Mouse (Mus musculus) 416B (cell line): ENCODE measurements around the gene Plk5.

Source experiments
- DNase-seq: peaks from one replicate; pipeline ENCODE4 v3.0.0; 2011; ENCODE audit warnings: low read depth

The Plk5 gene

DNA sequence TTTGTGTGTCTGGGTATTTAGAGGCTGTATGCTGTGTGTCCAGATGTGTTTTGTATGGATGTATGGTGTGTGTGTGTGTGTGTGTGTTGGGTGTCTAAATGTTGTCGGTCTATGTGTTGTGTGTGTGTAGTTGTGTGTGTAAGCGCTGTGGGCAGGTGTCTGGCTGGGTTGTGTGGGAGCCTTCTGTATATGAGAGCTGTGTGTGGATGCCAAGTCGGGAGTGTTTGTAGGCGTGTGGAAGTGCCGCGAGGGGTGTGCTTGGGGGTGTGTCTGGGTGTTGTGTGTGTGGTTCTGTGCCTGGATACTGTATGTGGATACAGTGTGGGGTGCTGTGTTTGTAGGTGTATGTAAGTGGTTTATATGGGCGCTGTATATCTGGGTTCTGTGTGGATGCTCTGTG lies 1.1 kb downstream of the Plk5 start:
- no peak for DNase-seq

GRCm38 (mm10) chr10:80357994-80358639 lies 1.9 kb downstream of the Plk5 start:
- DNase-seq: no peak

GRCm38 (mm10) chr10:80363734-80364133 lies 7.5 kb downstream of the Plk5 start:
- no peak for DNase-seq

DNA sequence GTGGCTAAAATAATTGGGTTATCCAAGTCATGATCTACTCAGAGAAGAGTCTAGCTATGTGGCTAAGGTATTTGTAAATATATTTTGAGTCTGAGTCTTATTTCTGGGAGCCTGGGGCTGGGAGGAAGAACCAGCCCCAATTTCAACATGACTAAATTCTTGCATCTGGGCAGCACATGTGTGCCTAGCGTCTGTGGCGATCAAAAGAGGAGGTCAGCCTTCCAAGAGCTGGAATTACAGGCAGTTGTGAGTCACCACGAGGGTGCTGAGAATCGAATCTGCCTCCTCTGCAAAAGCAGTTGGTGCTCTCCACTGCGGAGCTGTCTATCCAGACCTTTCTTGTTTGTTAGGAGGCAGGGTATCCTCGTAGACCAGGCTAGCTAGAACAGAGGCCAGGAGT lies 9.5 kb downstream of the Plk5 start:
- no peak for DNase-seq

DNA sequence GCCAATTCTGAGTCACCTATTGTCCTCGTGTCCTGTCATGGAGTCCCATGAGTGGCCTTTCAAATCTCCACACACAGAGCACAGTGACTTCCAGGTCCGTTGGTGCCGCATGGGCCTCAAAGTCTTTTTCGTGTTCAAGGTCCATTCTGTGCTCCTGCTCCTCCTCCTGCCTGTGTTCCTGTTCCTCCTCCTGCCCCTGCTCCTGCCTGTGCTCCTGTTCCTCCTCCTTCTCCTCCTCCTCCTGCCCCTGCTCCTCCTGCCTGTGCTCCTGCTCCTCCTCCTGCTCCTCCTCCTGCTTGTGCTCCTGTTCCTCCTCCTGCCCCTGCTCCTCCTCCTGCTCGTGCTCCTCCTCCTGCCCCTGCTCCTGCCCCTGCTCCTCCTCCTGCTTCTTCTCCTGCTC lies 11.7 kb downstream of the Plk5 start:
- DNase-seq: no peak

- DNase-seq: no peak
These were observed 12.1 kb downstream of the Plk5 start for GRCm38 (mm10) chr10:80368392-80368791.

DNA sequence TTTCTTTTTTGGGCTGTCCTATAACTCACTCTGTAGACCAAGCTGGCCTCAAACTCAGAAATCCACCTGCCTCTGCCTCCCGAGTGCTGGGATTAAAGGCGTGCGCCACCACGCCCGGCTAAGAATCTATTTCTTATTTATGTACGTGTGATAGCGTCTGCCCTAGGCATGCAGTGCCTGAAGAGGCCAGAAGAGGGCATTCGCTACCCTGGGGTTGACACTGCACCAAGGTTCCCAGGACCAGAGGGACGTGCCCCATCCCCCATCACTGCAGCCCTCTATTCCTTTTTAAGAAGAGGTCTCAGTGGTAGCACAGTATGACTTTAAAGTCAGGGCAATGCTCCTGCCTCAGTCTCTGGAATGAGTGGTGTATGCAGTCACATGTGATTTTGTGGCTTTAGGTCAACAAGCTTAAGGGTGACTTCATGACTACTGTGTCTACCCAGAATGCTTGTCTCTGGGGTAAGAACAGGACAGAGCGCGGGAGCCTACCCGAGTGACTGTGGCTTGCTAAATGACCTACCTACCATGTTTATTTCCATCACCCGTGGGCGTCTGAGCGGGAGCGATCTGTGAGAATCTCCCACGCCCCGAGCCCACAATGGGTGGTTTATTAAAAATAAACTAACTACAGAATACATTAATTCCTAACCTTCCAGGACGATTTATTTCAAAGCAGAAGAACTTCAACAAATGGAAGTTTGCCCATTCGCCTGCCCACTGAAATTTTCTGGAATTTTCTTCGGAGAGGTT lies 13.9 kb downstream of the Plk5 start:
- no peak for DNase-seq

- peak; percentile 51 for DNase-seq
These were observed 15.2 kb downstream of the Plk5 start for GRCm38 (mm10) chr10:80371411-80371966.

GRCm38 (mm10) chr10:80371983-80372382 lies 15.7 kb downstream of the Plk5 start:
- DNase-seq: no peak

GRCm38 (mm10) chr10:80372706-80373105 lies 16.4 kb downstream of the Plk5 start:
- DNase-seq: no peak

- peak; percentile 85 for DNase-seq
These were observed 17.8 kb downstream of the Plk5 start for GRCm38 (mm10) chr10:80374063-80374462.

- DNase-seq: peak; percentile 93
These were observed 19.9 kb downstream of the Plk5 start for GRCm38 (mm10) chr10:80376160-80376559.

- DNase-seq: no peak
These were observed 21.5 kb downstream of the Plk5 start for GRCm38 (mm10) chr10:80377716-80378115.

GRCm38 (mm10) chr10:80382641-80383365 lies 26.5 kb downstream of the Plk5 start:
- no peak for DNase-seq

DNA sequence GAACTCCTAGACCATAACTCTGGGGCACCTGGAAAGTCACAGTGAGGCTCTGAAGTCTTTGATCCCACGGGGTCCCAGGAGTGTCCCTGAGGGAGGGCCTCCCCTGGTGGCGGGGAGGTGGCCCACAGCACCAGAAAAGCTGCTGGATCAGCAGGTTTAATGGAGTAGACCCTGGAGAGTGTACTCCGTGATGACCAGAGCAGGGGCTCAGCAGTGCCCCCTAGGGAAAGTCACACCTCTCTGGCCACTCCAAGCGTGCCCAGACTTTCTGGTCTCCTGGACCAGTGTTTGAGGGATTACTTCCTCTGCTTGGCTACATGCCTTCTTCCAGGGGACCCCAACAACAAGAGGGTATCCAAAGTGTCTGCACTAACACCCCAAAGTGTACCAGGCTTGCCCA lies 27.2 kb downstream of the Plk5 start:
- DNase-seq: no peak

DNA sequence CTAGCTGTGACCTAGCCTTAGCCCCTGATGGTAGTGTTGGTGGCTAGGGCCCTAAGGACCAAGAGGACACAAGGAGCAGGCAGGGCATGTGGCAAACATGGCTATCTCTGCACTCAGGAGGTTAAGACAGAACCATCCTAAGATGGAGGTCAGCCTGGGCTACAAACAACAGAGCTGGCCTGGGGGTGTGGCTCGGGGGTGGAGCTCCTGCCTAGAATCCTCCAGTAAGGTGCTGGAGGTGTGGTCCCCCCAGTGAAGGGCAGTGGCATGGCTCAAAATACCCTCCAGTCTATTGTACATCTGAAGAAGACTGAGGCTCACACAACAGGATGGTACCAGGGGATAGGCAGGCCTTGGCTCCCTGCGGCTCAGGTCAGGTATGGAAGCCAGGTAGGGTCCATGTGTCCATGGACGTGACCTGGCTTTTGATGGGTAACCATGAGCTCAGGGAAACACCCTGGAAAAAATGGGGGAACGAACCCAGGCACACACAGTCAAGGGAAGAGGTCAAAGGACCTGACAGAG lies 27.9 kb downstream of the Plk5 start:
- DNase-seq: no peak

DNA sequence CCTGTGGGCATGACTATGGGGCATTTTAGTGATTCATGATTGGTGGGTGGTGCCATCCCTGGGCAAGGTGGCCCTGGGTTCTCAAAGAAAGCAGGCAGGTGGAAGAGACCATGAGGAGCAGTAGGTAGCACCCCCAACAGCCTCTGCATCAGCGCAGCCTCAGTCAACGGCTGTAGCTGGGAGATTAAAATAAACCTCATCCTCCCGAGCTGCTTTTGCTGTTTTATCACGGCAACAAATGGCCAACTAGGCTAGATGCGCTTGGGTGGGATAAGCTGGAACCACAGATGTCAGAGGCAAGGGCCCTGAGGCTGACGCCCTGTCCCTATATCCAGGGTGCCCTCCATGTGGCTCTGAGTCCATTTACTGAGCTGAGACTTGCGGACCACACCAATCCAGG lies 28.4 kb downstream of the Plk5 start:
- DNase-seq: no peak

DNA sequence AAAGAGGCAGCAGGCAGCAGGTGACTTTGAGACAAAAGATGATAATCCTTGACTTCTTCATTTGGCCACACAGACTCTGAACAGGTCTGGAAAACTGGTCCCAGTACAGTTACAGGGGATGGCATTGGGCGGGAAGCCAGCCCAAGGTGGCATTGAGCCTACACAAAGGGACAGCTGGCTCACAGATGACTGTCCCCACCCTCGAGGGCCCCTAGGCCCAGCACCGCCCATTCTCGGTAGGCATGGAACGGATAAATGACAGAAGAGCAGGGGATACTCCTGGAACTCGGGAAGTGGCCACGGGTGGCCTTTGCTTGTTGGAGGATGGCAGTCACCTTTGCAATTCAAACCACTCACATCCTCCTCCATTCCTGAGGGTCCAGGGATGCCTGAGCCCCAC lies 29.1 kb downstream of the Plk5 start:
- DNase-seq: no peak

DNA sequence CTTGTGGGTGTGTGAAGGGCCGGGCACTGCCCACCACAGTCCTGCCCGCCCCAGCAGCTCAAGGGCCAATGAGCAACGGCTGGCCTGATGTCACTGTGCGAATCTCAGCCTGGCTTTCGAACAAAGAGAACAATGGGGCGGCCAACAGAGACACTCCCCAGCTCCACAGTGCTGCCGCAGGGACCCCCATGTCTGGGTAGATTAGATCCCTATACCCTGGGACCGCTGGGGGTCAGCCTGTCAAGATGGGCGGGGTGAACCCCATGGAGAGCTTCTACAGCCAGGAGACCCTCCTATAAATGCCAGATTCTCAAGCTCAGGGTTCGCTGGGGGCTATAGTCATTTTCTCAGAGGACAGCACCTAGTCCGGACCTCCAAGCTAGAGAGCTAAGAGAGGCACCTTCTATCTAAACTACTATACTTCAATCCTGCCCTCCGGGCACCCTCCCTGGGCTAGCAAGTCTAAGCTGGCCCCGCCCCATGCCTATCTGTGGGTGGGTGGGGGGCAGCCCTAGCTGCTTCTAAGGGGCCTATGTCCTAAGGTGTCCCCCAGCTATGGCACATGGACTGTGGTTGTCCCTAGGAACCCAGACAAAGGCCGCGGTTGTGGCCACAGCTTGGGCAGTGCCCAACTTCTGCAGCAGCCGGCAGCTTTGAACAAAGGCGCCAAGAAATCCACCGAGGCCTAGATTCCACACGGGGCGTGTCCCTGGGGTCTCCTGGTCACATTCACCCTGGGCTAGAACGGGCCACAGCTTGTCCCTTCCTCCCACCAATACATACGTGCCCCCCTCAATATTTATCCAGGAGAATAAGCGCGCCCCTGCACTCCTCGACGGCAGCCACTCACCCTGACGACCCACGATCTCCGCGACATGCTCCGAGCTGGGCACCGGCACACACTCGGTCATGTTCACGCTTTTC lies 29.8 kb downstream of the Plk5 start:
- no peak for DNase-seq

DNA sequence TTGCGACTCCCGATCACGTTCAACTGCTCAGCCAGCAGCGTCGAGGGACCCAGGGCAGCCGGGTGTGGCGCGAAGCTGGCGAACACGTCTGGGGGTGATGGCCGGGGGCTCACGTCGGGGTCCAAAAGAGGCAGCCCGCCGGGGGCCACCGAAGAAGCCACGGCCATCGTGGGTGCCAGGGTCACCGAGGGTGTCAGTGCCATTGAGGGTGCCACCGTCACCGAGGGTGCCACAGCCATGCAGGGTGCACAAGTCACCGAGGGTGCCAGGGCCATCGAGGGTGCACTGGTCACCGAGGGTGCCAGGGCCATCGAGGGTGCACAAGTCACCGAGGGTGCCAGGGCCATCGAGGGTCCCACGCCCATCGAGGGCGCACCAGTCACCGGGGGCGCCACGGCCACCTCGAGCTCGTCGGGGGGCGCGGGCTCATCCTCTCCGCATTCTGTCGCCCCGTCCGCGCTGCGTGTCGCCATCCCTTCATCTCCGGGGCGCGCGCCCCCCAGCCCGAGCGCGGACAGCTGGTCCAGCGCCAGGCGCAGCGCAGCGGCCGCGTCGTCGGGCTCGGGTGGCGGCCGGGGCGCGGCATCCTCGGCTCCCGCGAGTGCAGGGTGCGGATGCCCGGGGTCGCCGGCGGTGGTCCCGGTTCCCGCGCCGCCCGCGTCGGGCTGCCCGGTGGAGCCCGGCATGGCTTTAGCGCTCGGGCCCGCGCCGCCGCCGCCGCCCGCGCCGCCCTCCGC lies 30.6 kb downstream of the Plk5 start:
- DNase-seq: no peak

DNA sequence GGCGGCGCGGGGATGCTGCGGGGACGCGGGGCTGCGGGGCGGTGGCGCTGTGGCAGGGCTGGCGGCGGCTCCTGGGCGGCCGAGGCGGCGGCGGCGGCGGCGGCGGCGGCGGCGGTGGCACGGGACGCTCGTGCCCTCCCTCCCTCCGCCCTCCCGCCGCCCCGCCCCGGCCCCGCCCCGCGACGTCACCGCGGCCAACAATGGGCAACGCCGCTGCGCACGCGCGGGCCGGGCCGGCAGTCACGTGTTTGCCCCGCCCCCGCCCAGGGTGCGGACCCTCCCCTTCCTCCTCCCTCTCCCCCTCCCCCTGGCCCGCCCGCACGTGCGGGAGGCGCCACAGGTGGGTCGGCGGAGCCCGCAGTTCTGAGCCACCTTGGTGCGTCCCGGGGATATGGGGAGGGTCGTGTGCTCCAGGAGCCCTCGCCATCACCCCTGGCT lies 31.3 kb downstream of the Plk5 start, which contains the start of gene Mex3d:
Mex3d (minus strand) TSS at position 138 of the 438 bp plus-strand sequence.
- DNase-seq: peak; percentile 83
